Mouse (Mus musculus): ENCODE measurements around the gene Nr6a1. TPM values are rescaled to one million over a fixed set of nuclear protein-coding genes. Genes with fewer than 3 reads are reported as not detected.

Nr6a1 gene
- total and polyA plus RNA-seq, 3 experiments = 0.81 to 12.0 (median 7.7) TPM

GRCm38 (mm10) chr2:38767177-38767931 lies 160.1 kb downstream of the Nr6a1 start:
- Histone ChIP-seq H3K4me1 (ENCODE audit: insufficient read depth, low read depth, low read length) (no peaks in the 10 kb centered on the region), H3K27me3 (ENCODE audit: insufficient read depth, low read length) (no peaks in the 10 kb centered on the region), H3K9me3 (replicated peaks) (no peaks in the 10 kb centered on the region), H3K36me3 (replicated peaks) (no peaks in the 10 kb centered on the region), H3K4me3 (ENCODE audit: low read depth, low read length) (no peak overlapping the region)
- TF ChIP-seq TAL1 (conservative IDR thresholded peaks at IDR 0.05; ENCODE audit: low read depth, low read length) (no peak), CTCF (IDR thresholded peaks at IDR 0.05; ENCODE audit: low read depth, low read length) (no peak), GATA2 (IDR thresholded peaks at IDR 0.05; ENCODE audit: borderline replicate concordance, low read depth, low read length) (no peak), GATA1 (IDR thresholded peaks at IDR 0.05; ENCODE audit: borderline replicate concordance, low read length) (no peak)
- ATAC-seq (ENCODE audit: extremely low read depth, insufficient number of reproducible peaks, low FRiP score, poor library complexity, severe bottlenecking) (no peak), DNase-seq (ENCODE audit: low spot score) (no peak)

DNA sequence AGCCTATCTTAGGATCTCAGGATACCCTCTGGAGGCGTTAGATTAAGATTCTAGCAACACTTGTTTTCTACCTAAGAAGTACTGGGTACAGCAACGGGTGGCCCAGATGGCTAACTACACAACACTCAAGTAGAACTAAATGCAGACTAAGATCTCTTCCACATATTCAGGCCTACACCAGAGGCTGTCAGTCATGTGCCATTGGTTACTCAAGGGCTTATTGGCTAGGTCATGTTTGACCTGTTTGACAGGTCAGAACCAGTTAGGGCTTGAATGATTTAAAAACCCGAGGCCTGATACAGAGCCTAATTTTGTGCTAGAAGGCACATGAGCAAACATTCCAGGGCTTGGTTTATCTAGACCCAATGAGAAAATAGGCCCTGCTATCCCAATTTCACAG lies 187.6 kb downstream of the Nr6a1 start:
- H3K27me3 ChIP-seq (ENCODE audit: insufficient read depth, low read length) = no peaks in the 10 kb centered on the region
- no peaks in the 10 kb centered on the region; the same call in 1 of the 2 replicates for H3K4me1 ChIP-seq (ENCODE audit: insufficient read depth, low read depth, low read length)
- no peak overlapping the region for H3K4me3 ChIP-seq (ENCODE audit: low read depth, low read length)
- no peaks in the 10 kb centered on the region for H3K9me3 ChIP-seq (replicated peaks)
- TF ChIP-seq POLR2AphosphoS5 (IDR thresholded peaks at IDR 0.05; ENCODE audit: insufficient replicate concordance, low read depth, low read length) = no peak
- TF ChIP-seq CTCF (IDR thresholded peaks at IDR 0.05; ENCODE audit: low read depth, low read length) = no peak
- no peak for TF ChIP-seq GATA1 (IDR thresholded peaks at IDR 0.05; ENCODE audit: borderline replicate concordance, low read length)
- no peak for TF ChIP-seq TAL1 (conservative IDR thresholded peaks at IDR 0.05; ENCODE audit: low read depth, low read length)
- no peak for TF ChIP-seq GATA2 (IDR thresholded peaks at IDR 0.05; ENCODE audit: borderline replicate concordance, low read depth, low read length)
- DNase-seq (ENCODE audit: low spot score) (no peak), ATAC-seq (ENCODE audit: extremely low read depth, insufficient number of reproducible peaks, low FRiP score, poor library complexity, severe bottlenecking) (no peak)
- H3K36me3 ChIP-seq (replicated peaks) = peaks cover 27% of the 10 kb centered on the region

GRCm38 (mm10) chr2:38739410-38739809 lies 188.1 kb downstream of the Nr6a1 start:
- ATAC-seq (ENCODE audit: extremely low read depth, insufficient number of reproducible peaks, low FRiP score, poor library complexity, severe bottlenecking) = no peak

GRCm38 (mm10) chr2:38738601-38739301 lies 188.7 kb downstream of the Nr6a1 start:
- Histone ChIP-seq H3K36me3 (replicated peaks) (peaks cover 27% of the 10 kb centered on the region), H3K4me1 (ENCODE audit: insufficient read depth, low read depth, low read length) (no peaks in the 10 kb centered on the region; the same call in 1 of the 2 replicates), H3K9me3 (replicated peaks) (no peaks in the 10 kb centered on the region), H3K4me3 (ENCODE audit: low read depth, low read length) (no peak overlapping the region), H3K27me3 (ENCODE audit: insufficient read depth, low read length) (no peaks in the 10 kb centered on the region)
- no peak for TF ChIP-seq TAL1 (conservative IDR thresholded peaks at IDR 0.05; ENCODE audit: low read depth, low read length)
- TF ChIP-seq CTCF (IDR thresholded peaks at IDR 0.05; ENCODE audit: low read depth, low read length) = no peak
- TF ChIP-seq GATA1 (IDR thresholded peaks at IDR 0.05; ENCODE audit: borderline replicate concordance, low read length) = no peak
- TF ChIP-seq GATA2 (IDR thresholded peaks at IDR 0.05; ENCODE audit: borderline replicate concordance, low read depth, low read length) = no peak
- TF ChIP-seq POLR2AphosphoS5 (IDR thresholded peaks at IDR 0.05; ENCODE audit: insufficient replicate concordance, low read depth, low read length) = no peak
- ATAC-seq (ENCODE audit: extremely low read depth, insufficient number of reproducible peaks, low FRiP score, poor library complexity, severe bottlenecking) (no peak), DNase-seq (ENCODE audit: low spot score) (no peak)

More at GRCm38 (mm10) chr2:38739410-38739809, 188.1 kb downstream of the Nr6a1 start:
- Histone ChIP-seq H3K36me3 (replicated peaks) (peaks cover 27% of the 10 kb centered on the region), H3K27me3 (ENCODE audit: insufficient read depth, low read length) (no peaks in the 10 kb centered on the region), H3K4me3 (ENCODE audit: low read depth, low read length) (no peak overlapping the region), H3K9me3 (replicated peaks) (no peaks in the 10 kb centered on the region), H3K4me1 (ENCODE audit: insufficient read depth, low read depth, low read length) (no peaks in the 10 kb centered on the region; the same call in 1 of the 2 replicates)
- TF ChIP-seq GATA2 (IDR thresholded peaks at IDR 0.05; ENCODE audit: borderline replicate concordance, low read depth, low read length) (no peak), CTCF (IDR thresholded peaks at IDR 0.05; ENCODE audit: low read depth, low read length) (peak; percentile 72)
- DNase-seq (ENCODE audit: low spot score) = peak; percentile 24

DNA sequence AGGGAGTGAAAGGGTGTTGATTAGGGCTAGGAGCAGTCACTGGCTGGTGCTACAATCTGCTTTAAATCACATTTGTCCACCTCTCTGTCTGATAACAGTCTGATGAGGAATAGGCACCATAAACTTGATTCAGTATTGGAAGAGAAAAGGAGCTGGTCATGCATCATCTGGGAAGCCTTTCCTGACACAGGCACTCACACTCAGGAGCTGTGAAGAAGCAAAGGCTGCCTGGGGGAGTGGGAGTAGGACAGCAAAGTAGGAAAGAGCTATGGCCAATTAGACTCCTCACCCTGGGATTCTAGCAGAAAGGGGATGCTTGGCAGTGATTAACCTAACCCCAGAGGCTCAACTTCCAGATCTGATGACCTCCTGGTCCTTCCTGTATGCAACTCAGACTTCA lies 191.7 kb downstream of the Nr6a1 start:
- ATAC-seq (ENCODE audit: extremely low read depth, insufficient number of reproducible peaks, low FRiP score, poor library complexity, severe bottlenecking) = no peak
- Histone ChIP-seq H3K4me3 (ENCODE audit: low read depth, low read length) (no peak overlapping the region), H3K36me3 (replicated peaks) (peaks cover 23% of the 10 kb centered on the region), H3K27me3 (ENCODE audit: insufficient read depth, low read length) (no peaks in the 10 kb centered on the region), H3K4me1 (ENCODE audit: insufficient read depth, low read depth, low read length) (no peaks in the 10 kb centered on the region; the same call in 1 of the 2 replicates), H3K9me3 (replicated peaks) (no peaks in the 10 kb centered on the region)
- no peak for DNase-seq (ENCODE audit: low spot score)
- TF ChIP-seq CTCF (IDR thresholded peaks at IDR 0.05; ENCODE audit: low read depth, low read length) = no peak
- no peak for TF ChIP-seq TAL1 (conservative IDR thresholded peaks at IDR 0.05; ENCODE audit: low read depth, low read length)
- no peak for TF ChIP-seq POLR2AphosphoS5 (IDR thresholded peaks at IDR 0.05; ENCODE audit: insufficient replicate concordance, low read depth, low read length)
- no peak for TF ChIP-seq GATA2 (IDR thresholded peaks at IDR 0.05; ENCODE audit: borderline replicate concordance, low read depth, low read length)
- no peak for TF ChIP-seq GATA1 (IDR thresholded peaks at IDR 0.05; ENCODE audit: borderline replicate concordance, low read length)

DNA sequence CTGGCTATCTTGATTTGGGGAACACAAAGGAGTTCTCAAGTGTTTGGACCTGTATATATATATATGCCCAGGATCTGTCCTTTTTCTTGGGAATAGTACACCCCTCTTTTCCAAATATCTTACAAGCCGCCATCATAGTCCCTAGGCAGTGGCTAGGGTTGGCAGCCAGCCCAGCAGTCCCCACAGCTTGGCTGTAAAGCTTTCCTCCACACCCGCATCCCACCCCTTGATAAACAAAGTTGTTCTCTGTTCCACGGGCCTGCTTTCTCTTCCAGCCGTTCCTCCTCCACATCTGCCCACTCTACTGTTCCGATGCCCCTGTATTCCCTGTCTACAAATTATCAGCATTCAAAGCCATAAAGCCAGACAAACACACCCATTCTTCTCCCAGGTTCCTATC lies 192.8 kb downstream of the Nr6a1 start:
- DNase-seq (ENCODE audit: low spot score) (no peak), ATAC-seq (ENCODE audit: extremely low read depth, insufficient number of reproducible peaks, low FRiP score, poor library complexity, severe bottlenecking) (no peak)
- TF ChIP-seq CTCF (IDR thresholded peaks at IDR 0.05; ENCODE audit: low read depth, low read length) (no peak), GATA1 (IDR thresholded peaks at IDR 0.05; ENCODE audit: borderline replicate concordance, low read length) (no peak), POLR2AphosphoS5 (IDR thresholded peaks at IDR 0.05; ENCODE audit: insufficient replicate concordance, low read depth, low read length) (no peak)
- Histone ChIP-seq H3K4me3 (ENCODE audit: low read depth, low read length) (no peak overlapping the region), H3K36me3 (replicated peaks) (peaks cover 21% of the 10 kb centered on the region), H3K9me3 (replicated peaks) (no peaks in the 10 kb centered on the region), H3K4me1 (ENCODE audit: insufficient read depth, low read depth, low read length) (no peaks in the 10 kb centered on the region; the same call in 1 of the 2 replicates), H3K27me3 (ENCODE audit: insufficient read depth, low read length) (no peaks in the 10 kb centered on the region)
